Mouse (Mus musculus) layer of hippocampus, adult 8-10 months (tissue): ENCODE results near the gene Vmn1r107. TPM values are rescaled to one million over a fixed set of nuclear protein-coding genes. Genes with fewer than 3 reads are reported as not detected.
"Not testable (repeated sequence)": the region's sequence is repeated elsewhere in the genome, so short reads cannot be mapped to it uniquely, and the experiment has no call there.

Source experiments
- DNase-seq, 2 experiments: peaks; one replicate each; pipeline ENCODE4 v3.0.0; 2022; ENCODE audit warnings: low spot score in 2 of 2
- total RNA-seq, 4 experiments: library from RNA; stranded (reverse); gene quantifications; 2 replicates each; pipeline ENCODE4 v1.2.4; 2022

The Vmn1r107 gene
- not detected for total RNA-seq

DNA sequence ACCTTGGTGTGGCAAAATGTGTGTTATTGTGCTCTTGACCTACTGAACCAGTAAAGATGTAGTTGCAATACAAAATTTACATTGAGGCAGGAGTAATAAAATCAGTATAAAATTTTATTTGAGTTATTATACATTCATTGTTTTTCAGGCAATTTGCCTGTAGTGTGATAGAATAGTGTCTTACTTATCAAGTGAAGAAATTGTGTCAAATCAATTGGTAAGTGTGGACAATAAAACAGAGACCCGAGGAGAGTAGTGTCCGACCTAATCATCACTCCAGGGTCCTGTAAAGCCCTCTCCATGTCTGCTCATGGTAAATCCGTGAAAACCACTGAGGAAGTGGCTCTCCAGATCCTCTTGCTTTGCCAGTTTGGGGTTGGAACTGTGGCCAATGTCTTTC is at the start of gene Vmn1r107:
TSS of gene Vmn1r107 (plus strand) at position 301 of the 400 bp plus-strand sequence.
- not testable (repeated sequence) for DNase-seq

GRCm38 (mm10) chr7:20703116-20703515 is 34.4 kb downstream of the Vmn1r107 start, which contains the start of gene Vmn1r111:
TSS of gene Vmn1r111 (minus strand) at chr7:20703216.
- DNase-seq: not testable (repeated sequence)

Other genes starting within 250 kb of the Vmn1r107 start
- gene Vmn1r101, start 226.3 kb upstream of the Vmn1r107 start, total RNA-seq: not detected
- not detected for gene Gm10670, start 194.0 kb upstream of the Vmn1r107 start, total RNA-seq
- gene Vmn1r103, start 158.4 kb upstream of the Vmn1r107 start, total RNA-seq: not detected
- not detected for gene Vmn1r104, start 135.1 kb upstream of the Vmn1r107 start, total RNA-seq
- gene Gm5726, start 123.2 kb upstream of the Vmn1r107 start, total RNA-seq: not detected
- not detected for gene Gm4141, start 92.7 kb upstream of the Vmn1r107 start, total RNA-seq
- gene Gm4513, start 69.9 kb upstream of the Vmn1r107 start, total RNA-seq: not detected
- gene Vmn1r111, start 34.3 kb downstream of the Vmn1r107 start, total RNA-seq: not detected
- gene Gm10668, start 61.7 kb downstream of the Vmn1r107 start, total RNA-seq: not detected
- gene Vmn1r112, start 102.3 kb downstream of the Vmn1r107 start, total RNA-seq: not detected
- not detected for gene Vmn1r113, start 118.4 kb downstream of the Vmn1r107 start, total RNA-seq
- not detected for gene Vmn1r114, start 143.3 kb downstream of the Vmn1r107 start, total RNA-seq
- gene Vmn1r115, start 176.1 kb downstream of the Vmn1r107 start, total RNA-seq: not detected
- not detected for gene Vmn1r116, start 203.3 kb downstream of the Vmn1r107 start, total RNA-seq
- not detected for gene Vmn1r117, start 215.2 kb downstream of the Vmn1r107 start, total RNA-seq
- not detected for gene Vmn1r118, start 243.4 kb downstream of the Vmn1r107 start, total RNA-seq